Mouse (Mus musculus) urinary bladder, adult 18-20 months (tissue): Measurements from ENCODE around the gene Fryl.

Source experiments
- DNase-seq, 2 experiments: peaks; one replicate each; pipeline ENCODE4 v3.0.0; 2022; ENCODE audit warnings: low spot score in 2 of 2, mixed read lengths in 2 of 2

Gene Fryl

DNA sequence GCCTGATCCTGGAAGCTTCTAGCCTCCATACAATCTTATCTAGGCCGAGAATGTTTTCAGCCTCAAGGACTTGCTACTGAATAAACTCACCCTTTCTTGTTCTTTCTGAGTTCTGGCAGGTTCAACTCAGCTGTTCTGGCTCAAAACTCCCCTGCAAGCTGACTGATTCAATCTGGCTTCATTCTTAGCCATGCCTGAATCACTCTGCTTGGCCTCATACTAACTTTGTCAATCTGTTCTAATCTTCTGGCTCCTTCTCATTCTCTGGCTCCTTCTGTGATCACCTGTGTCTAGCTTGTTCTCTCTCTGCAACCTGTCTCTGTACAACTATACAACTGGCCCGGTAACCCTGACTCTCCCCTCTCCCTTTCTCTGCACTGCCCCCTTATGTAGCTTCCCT is 93.9 kb downstream of the Fryl start:
- no peak for DNase-seq

DNA sequence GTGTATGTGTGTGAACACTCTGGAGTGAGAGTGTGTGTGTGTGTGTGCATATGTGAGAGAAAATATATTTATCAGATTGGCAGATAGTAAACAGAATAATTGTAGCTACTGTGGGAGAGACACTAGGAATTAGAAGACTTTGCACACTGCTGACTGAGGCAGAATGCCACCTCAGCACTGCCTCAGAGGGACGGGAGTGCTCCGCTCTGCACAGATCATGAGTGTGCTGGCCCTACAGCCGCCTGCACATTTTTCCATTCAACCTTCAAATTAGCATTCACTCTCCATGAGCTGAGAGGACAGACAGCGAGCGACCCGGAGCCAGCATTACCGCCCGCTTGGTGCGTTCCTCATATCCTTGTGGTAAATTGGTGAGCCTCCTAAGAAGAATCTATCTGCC is 96.0 kb downstream of the Fryl start:
- DNase-seq = no peak

DNA sequence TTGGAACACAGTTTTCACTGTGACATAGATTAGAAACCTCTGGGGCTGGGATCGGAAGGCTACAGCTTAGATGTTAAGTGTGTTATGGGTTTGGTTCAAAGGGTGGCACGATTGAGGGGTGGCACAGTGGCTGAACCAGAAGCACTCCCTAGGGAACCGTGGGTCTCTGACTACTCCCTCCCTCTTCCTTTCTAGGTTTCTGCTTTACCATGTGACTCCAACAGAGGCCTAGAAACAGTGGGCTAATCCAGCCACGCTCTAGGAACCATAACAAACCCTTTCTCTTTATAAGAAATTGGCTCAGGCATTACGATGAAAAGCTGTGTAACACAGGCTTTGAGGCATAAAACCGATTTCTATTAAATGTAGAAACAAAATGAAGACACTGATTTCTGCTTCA is 98.9 kb downstream of the Fryl start:
- no peak for DNase-seq

DNA sequence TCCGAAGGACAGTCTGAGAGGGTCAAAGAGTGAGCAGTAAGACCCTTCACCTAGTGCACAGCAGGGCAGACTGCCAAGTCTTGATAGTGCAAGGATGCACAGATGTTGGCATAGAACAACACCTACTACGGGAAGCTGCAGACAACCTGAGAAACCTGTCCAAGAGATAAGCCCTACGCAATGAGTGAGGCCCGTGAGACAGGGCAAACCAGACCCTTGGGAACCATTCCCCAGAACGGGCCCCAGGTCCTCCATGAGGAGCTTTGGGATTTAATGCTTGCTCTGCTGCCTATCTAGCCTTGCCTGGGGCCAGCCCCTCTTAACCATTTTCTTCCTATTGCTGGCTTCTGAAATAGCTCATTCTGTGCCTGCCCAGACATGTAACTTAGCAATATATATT is 99.4 kb downstream of the Fryl start:
- DNase-seq = no peak

DNA sequence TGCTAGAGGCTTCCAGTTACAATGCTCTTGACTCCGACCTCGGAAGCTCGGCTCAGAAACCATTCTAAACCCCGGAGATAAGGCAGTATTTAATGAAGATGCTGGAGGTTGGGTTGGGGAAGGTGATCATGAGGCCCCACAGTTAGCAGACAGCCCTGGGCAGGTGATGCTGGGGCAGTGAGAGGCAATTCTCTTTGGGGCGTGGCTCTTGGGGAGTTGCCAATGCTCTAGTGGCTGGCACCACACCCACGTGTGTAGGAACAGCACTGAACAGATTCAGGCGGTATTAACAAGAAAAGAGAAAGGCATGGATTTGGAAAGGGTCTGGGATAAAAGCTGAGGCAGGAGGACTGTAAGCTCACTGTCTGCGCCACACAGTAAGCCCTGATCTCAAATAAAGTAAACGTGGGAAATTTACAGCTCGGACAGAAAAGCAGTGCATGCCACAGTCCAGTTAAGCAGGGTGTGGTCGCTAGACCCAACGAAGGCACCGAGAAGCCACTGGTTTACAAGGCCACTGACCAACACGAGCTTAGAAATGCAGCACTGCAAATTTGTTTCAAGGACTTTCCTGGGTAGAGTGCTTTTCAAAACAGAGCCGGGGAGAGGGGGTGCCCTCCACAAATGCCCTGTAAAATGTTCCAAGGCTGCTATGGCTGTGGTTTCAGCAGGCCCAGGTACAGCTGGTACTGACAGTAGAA is 100.0 kb downstream of the Fryl start:
- no peak for DNase-seq

DNA sequence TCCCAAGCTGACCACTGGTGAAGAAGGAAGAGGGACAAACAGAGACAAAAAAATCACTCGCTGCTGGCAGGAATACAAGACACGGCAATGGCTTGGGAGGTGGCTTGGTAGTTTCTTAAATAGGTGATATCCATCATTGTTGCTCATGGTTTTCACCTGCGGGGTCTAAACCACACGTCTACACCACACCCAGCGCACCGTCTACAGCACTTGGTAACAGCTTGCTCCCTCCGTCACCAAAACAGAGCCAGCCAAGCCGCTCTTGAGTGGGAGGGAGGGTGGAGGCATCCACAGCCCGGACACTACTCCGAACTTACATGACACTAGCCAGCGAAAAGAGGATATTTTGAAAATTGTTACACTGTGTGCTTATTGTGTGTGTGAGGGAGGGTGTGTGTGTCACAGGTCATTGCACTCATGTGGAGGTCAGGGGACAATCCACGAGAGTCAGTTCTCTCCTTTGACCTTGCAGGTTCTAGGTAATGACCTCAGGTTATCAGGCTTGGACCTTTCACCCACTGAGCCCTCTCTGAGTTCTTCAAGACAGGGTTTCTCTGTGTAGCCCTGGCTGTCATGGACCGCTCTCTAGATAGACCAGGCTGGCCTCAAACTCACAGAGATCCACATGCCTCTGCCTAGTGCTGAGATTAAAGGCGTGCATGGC is 102.5 kb downstream of the Fryl start:
- DNase-seq = no peak

DNA sequence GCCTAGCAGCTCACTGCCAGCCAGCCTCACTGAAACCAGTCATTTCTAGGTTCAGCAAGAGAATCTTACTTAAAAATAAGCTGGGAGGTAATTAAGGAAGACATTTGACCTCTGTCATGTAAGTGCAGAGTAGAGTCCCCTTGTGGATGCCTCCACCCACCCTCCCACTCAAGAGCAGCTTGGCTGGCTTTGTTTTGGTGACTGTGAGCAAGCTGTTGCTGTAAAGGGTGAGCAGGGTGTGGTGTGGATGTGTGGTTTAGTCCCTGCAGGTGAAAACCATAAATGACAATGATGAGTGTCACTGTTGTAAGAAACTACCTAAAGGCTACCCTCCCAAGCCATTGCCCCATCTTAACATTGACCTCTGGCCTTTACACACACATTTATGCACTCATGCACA is 104.2 kb downstream of the Fryl start:
- no peak for DNase-seq

DNA sequence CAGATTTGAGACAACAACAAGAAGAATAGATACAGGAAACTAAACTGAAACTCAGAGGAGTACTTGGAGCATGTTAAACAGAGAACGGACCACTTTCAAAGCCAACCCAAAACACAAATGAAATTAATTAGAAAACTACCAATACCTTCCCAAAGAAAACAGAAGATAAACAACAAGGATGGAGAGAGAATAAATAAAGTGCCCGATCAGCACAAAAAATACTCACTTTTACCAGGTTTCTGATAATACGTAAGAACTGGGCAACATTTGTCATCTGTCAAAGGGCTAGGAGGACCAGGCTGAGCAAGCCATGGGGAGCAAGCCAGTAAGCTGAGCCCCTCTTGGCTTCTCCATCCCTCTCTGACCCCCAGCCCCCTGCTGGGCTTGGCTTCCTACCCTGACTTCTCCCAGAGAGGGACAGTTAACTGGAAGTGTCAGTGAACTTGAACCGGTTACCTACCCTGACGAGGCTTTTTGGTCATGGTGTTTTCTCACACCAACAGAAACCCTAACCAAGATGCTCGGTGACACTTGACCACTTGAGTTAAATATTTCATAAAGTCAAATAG is 105.5 kb downstream of the Fryl start:
- no peak for DNase-seq

DNA sequence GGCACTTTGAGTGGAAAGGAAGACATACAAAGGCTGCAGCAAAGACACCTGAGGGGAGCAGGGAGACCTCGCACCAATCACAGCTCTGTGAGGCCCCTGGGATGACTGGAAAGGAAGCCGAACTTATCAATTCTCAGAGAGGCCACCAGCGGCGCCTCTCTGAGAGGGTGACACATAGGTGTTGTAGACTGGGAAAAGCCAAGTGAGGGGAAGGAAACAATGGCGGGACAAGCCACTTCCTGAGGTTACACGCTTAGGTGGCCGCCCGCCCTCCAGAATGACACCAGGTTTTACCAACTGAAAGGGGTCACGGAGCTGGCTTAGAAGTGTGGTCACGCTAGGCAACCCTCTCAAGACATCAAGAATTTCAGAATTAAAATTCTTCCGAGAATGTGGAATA is 111.4 kb downstream of the Fryl start:
- no peak for DNase-seq

DNA sequence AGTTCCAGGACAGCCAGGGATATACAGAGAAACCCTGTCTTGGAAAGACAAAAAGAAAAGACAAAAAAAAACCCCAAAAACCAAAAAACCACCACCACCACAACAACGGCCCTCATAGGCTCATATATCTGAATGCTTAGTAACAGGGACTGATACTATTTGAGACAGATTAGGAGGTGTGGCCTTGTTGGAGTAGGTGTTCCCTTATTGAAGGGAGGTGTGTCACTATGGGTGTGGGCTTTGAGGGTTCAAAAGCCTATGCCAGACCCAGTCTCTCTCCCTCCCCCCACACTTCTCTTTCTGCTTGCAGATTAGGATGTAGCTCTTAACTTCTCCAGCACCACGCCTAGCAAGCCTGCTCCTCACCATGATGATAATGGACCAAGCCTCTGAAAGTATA is 114.7 kb downstream of the Fryl start:
- DNase-seq = no peak

DNA sequence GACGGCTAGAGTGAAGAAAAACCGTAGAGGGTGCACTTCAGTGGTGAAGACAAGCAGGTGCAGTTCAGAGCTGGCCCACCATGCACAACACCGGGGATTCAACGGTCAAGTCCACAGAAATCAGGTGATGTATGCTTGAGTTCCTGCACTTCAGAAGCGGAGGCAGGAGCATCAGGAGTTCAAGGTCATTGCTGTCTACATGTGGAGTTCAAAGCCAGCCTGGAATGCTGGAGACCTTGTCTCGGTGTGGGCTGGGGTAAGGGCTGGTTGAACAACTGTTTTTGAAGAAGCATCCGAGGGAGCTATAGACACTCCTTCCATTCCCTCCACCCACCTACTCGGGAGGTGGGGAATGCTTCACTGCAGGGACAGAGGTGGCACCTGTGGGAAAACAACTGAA is 115.3 kb downstream of the Fryl start:
- DNase-seq = no peak

DNA sequence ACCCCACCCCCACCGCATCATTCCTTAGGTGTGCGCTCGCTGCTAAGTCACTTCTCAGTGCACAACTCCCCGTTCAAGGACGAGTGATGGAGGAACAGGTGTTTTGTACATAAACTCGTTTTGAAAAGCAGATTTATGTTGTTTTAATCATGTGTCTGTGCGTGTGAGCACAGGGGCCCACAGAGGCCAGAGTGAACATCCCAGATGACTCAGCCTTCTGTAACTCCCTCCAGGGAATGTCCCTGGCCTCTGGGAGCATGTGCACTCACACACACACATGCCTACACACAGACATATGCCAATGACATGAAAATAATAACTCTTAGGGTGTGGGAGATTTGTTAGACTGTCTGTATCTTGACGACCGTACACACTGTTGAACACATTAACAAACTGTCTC is 118.9 kb downstream of the Fryl start:
- DNase-seq = no peak

DNA sequence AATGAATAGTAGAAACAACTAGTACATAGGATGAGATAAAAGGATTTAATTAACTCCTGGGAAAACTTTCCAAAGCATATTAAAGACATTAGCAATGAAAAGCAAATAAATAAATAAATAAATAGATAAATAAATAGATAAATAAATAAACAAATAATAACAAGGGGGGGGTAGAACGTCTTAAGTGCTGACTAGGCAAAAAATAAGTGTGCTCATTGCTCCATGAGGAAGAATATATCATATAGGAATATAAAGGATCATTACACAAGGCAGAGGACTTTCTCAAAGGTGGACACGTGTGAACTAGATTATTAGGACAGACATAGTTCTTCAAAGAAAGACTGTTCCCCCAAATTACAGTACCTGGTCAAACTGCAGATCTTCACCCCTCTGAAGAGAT is 120.5 kb downstream of the Fryl start:
- DNase-seq = no peak

DNA sequence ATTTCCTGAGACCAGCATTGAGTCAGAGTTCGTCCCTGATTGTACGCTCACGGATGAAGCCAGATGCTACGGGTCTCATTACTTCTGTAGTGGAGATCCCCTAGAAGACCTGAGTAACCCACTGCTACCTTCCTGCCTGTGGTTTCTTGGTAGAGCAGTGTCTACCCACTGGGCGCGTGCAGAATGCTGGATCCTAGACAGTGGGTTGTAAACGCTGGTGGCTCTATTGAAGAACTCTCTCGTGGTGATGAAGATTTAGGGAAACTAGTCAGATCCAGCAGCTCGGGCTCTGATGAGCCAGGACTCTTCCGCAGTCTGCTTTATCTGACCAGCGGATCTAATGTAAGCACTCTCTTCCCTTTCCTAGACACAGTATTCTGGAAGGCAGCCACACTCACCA is 121.3 kb downstream of the Fryl start:
- no peak for DNase-seq

DNA sequence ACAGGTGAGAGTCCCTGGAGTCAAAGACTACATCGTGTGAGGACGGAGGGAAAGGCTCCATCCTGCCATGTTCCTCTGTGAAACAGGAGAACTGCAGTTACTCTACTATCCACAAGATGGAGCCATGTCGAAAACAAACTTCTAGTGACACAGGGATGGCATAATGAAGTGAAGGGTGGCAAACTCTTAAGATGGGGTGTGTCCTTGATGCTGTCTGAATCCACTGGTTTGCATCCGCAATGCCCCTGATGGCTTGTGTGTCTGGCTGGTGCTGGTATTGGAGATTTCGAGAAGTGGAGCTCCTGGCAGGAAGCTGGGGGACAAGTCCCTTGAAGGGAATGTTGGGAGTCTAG is 122.6 kb downstream of the Fryl start:
- DNase-seq = peak in 1 of 2 experiments; percentile 34

DNA sequence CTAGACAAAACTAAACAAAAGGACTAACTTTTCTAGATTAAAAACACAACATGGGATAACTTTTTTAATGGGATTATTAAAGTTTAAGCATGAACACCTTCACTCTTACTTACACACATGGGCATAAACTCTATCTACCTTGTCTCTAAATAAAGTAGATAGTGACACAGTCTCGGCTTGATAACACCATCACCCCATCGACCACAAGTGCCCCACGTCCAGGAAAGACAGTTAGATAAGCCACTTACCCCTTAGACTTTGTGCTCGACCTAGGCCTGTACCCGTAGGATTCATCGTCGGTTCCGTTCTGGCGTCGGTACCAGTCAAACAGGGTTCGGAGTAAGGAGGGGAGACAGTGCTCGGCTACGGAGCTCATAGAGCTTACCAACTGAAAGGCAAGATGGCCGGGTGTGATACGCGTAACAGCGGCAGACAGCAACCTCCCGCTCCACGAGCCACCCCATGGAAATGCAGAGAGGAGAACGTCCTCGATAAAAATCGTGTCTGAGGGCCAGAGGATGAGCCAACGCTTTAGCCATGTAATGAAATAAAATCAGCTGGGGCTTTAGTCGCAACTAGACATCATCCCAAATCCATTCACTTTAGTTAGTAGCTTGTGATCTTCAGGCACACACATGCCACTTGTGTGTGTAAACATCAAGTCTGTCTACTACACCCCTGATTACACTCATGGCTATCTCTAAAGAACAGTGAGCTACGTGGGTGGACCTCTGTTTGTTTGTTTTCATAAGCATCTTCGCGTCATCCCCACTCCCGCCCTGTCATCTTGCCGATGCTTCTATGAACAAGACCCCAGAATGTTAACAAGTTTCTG is 123.2 kb downstream of the Fryl start:
- DNase-seq = no peak

DNA sequence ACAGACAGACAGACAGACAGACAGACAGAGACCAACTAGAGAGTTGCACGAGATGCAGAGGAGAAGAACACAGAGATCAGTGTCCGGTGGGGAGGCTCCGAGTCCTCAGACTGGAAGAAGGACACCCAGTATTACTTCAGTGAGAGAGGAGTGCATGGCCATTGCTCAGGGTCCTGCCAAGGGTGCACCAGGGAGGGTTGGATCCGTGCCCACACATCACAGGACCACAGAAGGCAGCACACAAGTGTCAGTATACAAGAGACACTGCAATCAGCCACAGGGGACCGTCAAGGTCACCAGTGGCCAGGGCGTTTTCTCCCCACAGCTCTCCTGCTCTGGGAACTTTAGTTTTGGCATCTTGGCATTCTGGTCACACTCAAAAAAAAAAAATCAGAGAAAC is 125.4 kb downstream of the Fryl start:
- DNase-seq = no peak

DNA sequence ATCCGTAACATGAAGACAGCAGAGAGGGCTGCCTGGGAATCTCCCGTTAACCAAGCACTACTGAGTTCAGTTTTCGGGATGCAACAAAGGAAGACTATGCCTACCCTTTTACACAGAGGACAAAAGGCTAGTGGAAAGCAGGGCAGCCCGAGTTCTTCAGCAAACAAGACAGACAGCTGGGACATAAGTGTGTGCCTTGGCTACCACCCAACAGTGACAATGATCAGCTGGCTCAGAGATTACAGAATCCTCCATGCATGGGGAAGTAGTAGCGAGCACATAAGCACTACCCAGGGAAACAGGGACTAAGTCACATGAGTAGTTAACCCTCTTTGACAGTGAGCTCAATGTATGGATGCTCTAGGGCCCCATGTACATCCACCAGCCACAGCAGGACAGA is 126.5 kb downstream of the Fryl start:
- DNase-seq = no peak

DNA sequence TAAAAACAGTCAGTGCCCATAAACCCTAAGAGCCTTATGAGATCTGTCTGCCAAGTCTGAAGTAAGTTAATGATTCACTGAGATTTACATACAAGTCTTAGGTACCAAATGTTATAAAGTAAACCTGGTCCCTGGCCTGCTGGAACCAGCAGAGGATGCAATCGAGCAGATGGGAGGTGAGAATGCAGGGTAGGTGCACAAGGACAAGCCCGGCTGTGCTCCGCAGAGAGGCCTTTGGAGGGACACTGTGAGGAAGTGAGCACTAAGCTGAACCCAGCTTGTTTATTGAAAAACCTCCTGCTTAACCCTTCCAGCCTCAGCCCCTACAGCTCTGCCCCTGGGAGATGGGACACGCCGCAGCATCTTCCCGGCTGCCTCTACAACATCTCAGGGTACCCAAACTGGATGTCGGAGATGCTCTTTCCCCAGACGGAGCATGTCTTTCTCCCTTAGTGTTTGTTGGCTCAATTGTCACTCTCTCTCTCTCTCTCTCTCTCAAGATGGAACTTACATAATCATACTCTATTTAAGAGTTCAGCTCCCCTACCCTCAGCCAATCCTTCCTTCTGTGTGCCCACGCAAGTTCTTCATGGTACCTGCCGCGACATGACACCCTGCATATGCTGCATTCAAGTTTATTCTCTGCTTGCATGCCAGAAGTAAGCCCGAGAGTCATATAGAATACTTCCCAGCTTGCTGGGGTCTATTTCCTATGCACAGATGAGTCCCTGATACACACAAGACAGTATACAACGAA is 136.3 kb downstream of the Fryl start:
- no peak for DNase-seq

DNA sequence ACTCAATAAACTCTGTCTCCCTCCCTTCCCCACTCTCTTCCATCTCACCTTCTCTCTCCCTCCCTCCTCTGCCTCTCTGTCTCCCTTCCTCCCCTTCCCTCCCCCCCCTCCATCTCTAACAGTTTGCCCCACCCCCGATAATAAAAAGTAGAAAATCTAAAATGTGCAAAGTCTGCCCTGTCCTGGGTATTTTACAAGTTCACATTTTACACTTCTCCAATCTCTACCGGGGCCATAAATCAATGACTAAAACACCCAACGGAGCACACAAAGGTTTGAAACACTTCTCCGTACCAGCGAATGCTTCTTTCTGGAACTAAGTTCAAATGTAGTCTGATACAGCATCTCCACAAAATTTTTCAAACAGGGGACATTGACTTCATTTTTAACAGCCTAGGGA is 136.9 kb downstream of the Fryl start:
- DNase-seq = no peak

DNA sequence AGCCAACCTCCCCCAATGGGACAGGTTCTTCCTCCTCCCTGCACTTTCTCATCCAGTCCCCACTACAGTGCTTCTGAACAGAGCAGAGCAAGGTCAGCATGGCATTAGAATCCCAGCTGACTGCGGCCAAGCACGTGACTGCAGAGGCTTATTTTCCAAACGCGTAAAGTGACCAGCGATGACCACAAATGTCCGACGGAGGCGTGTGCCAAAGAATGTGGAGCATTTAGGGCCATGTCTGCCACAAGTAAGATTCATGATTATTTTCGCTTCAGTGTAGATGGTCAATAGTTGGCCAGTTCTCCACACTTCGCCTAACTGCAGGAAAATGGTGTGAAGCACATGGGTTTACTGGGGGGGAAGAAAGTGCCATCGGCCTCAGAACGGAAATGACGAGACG is 137.6 kb downstream of the Fryl start:
- no peak for DNase-seq

DNA sequence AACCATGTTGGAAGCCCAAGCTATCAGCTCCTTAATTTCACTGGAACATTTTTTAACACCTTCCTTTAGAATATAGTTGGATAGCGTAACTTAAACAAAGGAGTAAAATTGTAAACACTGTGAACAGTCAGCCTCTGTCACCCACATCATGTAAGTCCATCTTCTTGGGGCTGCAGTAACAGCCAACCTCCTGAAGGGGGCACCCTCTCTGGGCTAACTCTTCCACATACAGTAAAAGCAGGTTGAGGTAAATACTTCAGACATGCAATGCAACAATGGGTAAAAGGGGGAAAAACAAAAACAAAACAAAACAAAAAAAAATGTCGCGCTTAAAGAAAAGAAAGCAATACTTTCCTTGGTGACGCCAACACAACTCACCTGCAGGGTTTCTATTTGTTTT is 141.5 kb downstream of the Fryl start:
- no peak for DNase-seq
